Mouse (Mus musculus): Measurements from ENCODE around the gene Cox5a. TPM values are rescaled to one million over a fixed set of nuclear protein-coding genes. Genes with fewer than 3 reads are reported as not detected.
A peak's percentile ranks its signal among the peaks of the same experiment; 100 is the strongest.

The Cox5a gene
- total and polyA plus RNA-seq, 3 experiments = 179 to 255 (median 229) TPM

DNA sequence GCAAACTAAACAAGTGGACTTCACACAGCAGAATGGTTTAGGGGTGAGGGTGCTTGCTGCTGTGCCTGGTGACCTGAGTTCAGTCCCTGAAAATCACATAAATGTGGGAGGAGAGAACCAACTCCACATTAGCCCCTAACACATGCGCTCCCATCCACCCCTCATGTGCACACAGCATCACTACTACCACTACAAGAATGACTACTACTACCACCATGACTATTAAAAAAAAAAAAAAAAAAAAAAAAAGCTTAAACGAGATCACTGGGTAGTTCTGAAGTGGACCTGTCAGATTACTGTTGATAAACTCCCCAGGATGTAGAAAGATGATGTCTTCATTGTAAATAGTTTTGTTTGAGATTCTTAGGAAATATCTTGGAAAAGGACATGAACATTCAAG lies 38.5 kb downstream of the Cox5a start:
- Histone ChIP-seq H3K9ac (ENCODE audit: insufficient read depth, low read depth) (no peak overlapping the region), H3K36me3 (replicated peaks in 1 of 2; ENCODE audit: control insufficient read depth in 1 of 2, insufficient read depth in 1 of 2, low read length in 1 of 2) (no peaks in the 10 kb centered on the region), H3K4me2 (ENCODE audit: insufficient read depth, low read depth, poor library complexity, severe bottlenecking) (peak overlapping the region; percentile 11; the same call in 1 of the 2 replicates), H3K4me1 (ENCODE audit: control insufficient read depth in 1 of 2, insufficient read depth in 2 of 2) (peaks cover 11 to 62% of the 10 kb centered on the region in 2 experiments), H3K27me3 (replicated peaks) (no peaks in the 10 kb centered on the region), H3K9me3 (replicated peaks; ENCODE audit: low read length) (no peaks in the 10 kb centered on the region), H3K27ac (ENCODE audit: insufficient read depth, low read depth) (no peak overlapping the region), H3K4me3 (replicated peaks in 1 of 3; ENCODE audit: low read depth in 2 of 3, low read length in 2 of 3, poor library complexity in 1 of 3) (no peak overlapping the region), H3K79me2 (replicated peaks; ENCODE audit: control insufficient read depth, extremely low read depth, insufficient read depth, poor library complexity, severe bottlenecking) (peaks cover 34% of the 10 kb centered on the region)
- in situ Hi-C loops (cut with MboI; ENCODE audit: low pct_ligation_motif_present, low pct_unique_long_range_greater_than_20kb, low sequenced_read_pairs) (no loop called here), dilution Hi-C loops (cut with MboI; ENCODE audit: extremely low pct_ligation_motif_present, extremely low pct_unique_long_range_greater_than_20kb, low sequenced_read_pairs) (no loop called here)
- TF ChIP-seq HCFC1 (IDR thresholded peaks at IDR 0.05; ENCODE audit: low read depth, low read length) (no peak), TCF12 (IDR thresholded peaks at IDR 0.05; ENCODE audit: low read depth, low read length) (no peak), MYC (IDR thresholded peaks at IDR 0.05; ENCODE audit: low read depth, low read length) (0 out of 2 replicates have a peak, but pooled peaks have one; percentile 34), EP300 (IDR thresholded peaks at IDR 0.05; ENCODE audit: low read length) (peak; percentile 10; the same call in 1 of the 2 replicates), SMC3 (IDR thresholded peaks at IDR 0.05; ENCODE audit: low read depth, low read length) (no peak), ZKSCAN1 (IDR thresholded peaks at IDR 0.05; ENCODE audit: borderline replicate concordance, low read depth, low read length) (no peak), ZC3H11A (IDR thresholded peaks at IDR 0.05; ENCODE audit: low read depth, low read length) (no peak), MEF2A (IDR thresholded peaks at IDR 0.05; ENCODE audit: borderline replicate concordance, low read depth, low read length) (0 out of 2 replicates have a peak, but pooled peaks have one; percentile 24), MAX (IDR thresholded peaks at IDR 0.05; ENCODE audit: low read length) (0 out of 2 replicates have a peak, but pooled peaks have one; percentile 47), JUN (IDR thresholded peaks at IDR 0.05; ENCODE audit: insufficient read depth, low read depth, low read length) (peak; percentile 27; the same call in 1 of the 2 replicates), CHD1 (IDR thresholded peaks at IDR 0.05; ENCODE audit: low read depth, low read length) (no peak), KAT2A (IDR thresholded peaks at IDR 0.05; ENCODE audit: insufficient replicate concordance, low read length) (no peak), MAFK (IDR thresholded peaks at IDR 0.05; ENCODE audit: insufficient replicate concordance, low read length) (no peak), JUND (conservative IDR thresholded peaks at IDR 0.05; ENCODE audit: low read depth, low read length) (no peak), UBTF (IDR thresholded peaks at IDR 0.05; ENCODE audit: low read depth, low read length) (no peak), TBP (conservative IDR thresholded peaks at IDR 0.05; ENCODE audit: low read depth, low read length) (no peak), CTCF (conservative IDR thresholded peaks at IDR 0.05 in 1 of 2, IDR thresholded peaks at IDR 0.05 in 1 of 2; ENCODE audit: low read depth in 2 of 2, low read length in 2 of 2) (no peak), NELFE (IDR thresholded peaks at IDR 0.05; ENCODE audit: low read depth, low read length) (no peak), SIN3A (IDR thresholded peaks at IDR 0.05; ENCODE audit: low read length) (peak; percentile 27; the same call in 1 of the 2 replicates), GABPA (IDR thresholded peaks at IDR 0.05; ENCODE audit: insufficient replicate concordance, low read depth, low read length) (no peak), E2F4 (IDR thresholded peaks at IDR 0.05; ENCODE audit: insufficient replicate concordance, low read depth, low read length) (no peak), IRF4 (IDR thresholded peaks at IDR 0.05; ENCODE audit: low read depth, low read length) (peak; percentile 38; the same call in 1 of the 2 replicates), BHLHE40 (IDR thresholded peaks at IDR 0.05; ENCODE audit: low read depth, low read length) (peak; percentile 59), RAD21 (IDR thresholded peaks at IDR 0.05; ENCODE audit: low read depth, low read length) (no peak), USF1 (IDR thresholded peaks at IDR 0.05; ENCODE audit: low read depth, low read length) (no peak), NRF1 (IDR thresholded peaks at IDR 0.05; ENCODE audit: low read depth, low read length) (no peak), ZNF384 (IDR thresholded peaks at IDR 0.05; ENCODE audit: low read depth, low read length) (peak; percentile 90), USF2 (conservative IDR thresholded peaks at IDR 0.05; ENCODE audit: low read depth, low read length) (no peak), ZMIZ1 (IDR thresholded peaks at IDR 0.05; ENCODE audit: low read depth, low read length) (no peak), PAX5 (IDR thresholded peaks at IDR 0.05; ENCODE audit: low read length) (no peak), ELF1 (IDR thresholded peaks at IDR 0.05; ENCODE audit: low read depth, low read length) (no peak), ETS1 (conservative IDR thresholded peaks at IDR 0.05; ENCODE audit: low read depth, low read length) (no peak), RCOR1 (conservative IDR thresholded peaks at IDR 0.05; ENCODE audit: low read depth, low read length) (no peak), POLR2AphosphoS2 (IDR thresholded peaks at IDR 0.05; ENCODE audit: low read depth, low read length) (no peak), CHD2 (IDR thresholded peaks at IDR 0.05; ENCODE audit: low read length) (no peak), POLR2A (IDR thresholded peaks at IDR 0.05; ENCODE audit: low read depth, low read length) (no peak), MAZ (IDR thresholded peaks at IDR 0.05; ENCODE audit: low read depth, low read length) (no peak), MXI1 (IDR thresholded peaks at IDR 0.05; ENCODE audit: low read depth, low read length) (no peak)
- DNase-seq (ENCODE audit: extremely low read depth) = no peak
